Mouse (Mus musculus): Measurements from ENCODE around the gene Dcun1d2.

The Dcun1d2 gene

GRCm38 (mm10) chr8:13206290-13206689 is 81.6 kb downstream of the Dcun1d2 start:
- no peak for DNase-seq (ENCODE audit: low read depth, low spot score)
